Mouse (Mus musculus): ENCODE results near the gene Ndufb7. TPM values are rescaled to one million over a fixed set of nuclear protein-coding genes. Genes with fewer than 3 reads are reported as not detected.
A peak's percentile ranks its signal among the peaks of the same experiment; 100 is the strongest.
"Not testable (repeated sequence)": the region's sequence is repeated elsewhere in the genome, so short reads cannot be mapped to it uniquely, and the experiment has no call there.

Gene Ndufb7
- polyA plus RNA-seq (2015; fragmentation: Nextera tagmentation; extraction: Ambion mirVana) = 304 and 312 TPM in 2 replicates

DNA sequence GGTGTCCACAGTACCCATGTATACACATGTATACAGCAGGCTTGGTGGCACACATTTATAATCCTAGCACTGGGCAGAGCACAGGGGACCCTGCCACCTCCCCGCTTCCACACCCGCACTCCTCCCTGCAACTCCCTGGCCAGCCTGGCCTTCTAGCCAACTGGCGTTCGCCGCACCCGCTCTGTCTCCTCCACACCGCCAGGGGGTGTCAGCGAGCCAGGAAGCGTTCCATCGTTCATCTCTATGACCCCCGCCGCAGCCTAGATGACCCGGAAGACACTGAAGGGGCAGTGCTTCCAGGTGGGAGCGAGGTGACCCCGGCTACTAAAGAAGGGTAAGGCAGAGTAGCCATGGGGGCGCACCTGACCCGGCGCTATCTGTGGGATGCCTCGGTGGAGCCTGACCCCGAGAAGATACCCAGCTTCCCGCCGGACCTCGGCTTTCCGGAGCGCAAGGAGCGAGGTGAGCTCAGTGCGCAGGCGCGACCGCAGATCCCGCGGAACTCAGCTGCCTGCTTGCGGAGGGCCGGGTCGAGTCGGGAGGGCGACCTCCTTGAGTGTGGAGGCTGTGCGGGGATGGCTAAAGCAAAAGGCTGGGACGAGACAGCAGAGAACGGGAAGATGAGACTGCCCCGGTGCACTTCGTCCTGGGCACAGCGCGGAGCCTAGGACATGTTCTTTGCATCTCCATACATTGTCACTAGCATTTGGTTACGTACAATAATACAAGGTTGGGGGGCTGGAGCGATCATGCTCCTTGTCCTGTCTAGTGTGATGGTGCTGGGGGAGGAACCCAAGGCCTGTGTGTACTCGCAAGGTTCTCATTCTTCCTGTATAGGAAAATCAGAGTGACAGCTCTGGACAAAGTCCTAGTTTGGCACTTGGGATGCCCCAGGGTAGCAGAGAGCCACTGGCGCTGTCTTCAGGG, at the start of gene Ndufb7:
Gene Ndufb7, plus strand, starts transcription at position 203 of the 927 bp plus-strand sequence.
- Histone ChIP-seq H3K4me3 (peak within 1 kb of the TSS; percentile 79), H3K27ac (peak within 1 kb of the TSS; percentile 73), H3K9me3 (no peaks in the 10 kb centered on the region), H3K4me1 (peaks cover 13% of the 10 kb centered on the region), H3K27me3 (no peaks in the 10 kb centered on the region), H3K4me2 (peak within 1 kb of the TSS; percentile 93), H3K36me3 (peaks cover 23% of the 10 kb centered on the region), H3K9ac (peak within 1 kb of the TSS; percentile 84)
- peak; percentile 69 for ATAC-seq (ENCODE audit: insufficient number of reproducible peaks, insufficient read depth, low FRiP score, low TSS enrichment, low read depth)
- under 1% methylated on average over 48 of the region's 48 CpGs for WGBS

DNA sequence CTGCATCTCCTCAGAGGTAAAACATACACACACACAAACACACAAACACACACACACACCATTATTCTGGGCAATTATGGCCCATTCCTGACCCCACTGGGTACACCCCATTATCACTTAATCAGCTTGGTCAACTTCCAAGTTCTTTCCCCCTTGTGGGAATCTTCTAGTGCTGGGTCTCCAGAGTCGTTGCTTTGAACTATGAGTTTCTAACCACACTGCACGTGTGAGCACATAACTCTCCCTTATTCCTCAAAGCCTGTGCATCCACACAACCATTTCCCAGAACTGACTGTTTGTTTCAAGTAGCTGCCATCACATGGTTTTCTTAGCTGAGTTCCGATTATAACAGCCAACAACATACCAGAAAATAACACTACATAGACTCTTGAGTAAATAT, 46.0 kb upstream of the Ndufb7 start:
- no peak overlapping the region for H3K27ac ChIP-seq
- no peaks in the 10 kb centered on the region for H3K36me3 ChIP-seq
- H3K9ac ChIP-seq = no peak overlapping the region
- 71% methylated on average over 3 of the region's 3 CpGs for WGBS
- no peaks in the 10 kb centered on the region for H3K27me3 ChIP-seq
- no peaks in the 10 kb centered on the region for H3K4me1 ChIP-seq
- H3K9me3 ChIP-seq = peaks cover 7% of the 10 kb centered on the region; the same call in 1 of the 2 replicates
- ATAC-seq (ENCODE audit: insufficient number of reproducible peaks, insufficient read depth, low FRiP score, low TSS enrichment, low read depth) = no peak
- H3K4me2 ChIP-seq = no peak overlapping the region
- H3K4me3 ChIP-seq = no peak overlapping the region

DNA sequence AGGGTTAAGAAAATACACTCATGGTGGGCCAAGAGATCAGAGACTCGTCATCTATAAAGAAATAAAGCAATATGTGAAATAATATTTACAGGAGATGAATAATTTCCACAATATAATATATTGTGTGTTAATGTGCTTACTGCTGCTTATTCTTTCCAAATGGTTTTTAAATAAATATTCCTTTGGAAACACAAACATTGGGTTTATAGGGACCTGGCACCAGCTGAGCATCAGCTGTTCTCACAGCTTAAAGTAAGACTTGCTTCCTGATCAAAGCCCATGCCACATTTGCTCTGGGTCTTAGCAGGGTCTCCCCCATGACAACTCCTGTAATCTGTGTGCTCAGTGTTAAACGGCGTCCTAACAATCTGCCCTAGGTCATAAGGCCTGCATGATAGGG, 45.6 kb upstream of the Ndufb7 start:
- not testable (repeated sequence) for H3K9me3 ChIP-seq; H3K27me3 ChIP-seq; H3K27ac ChIP-seq; H3K4me3 ChIP-seq; H3K4me2 ChIP-seq; H3K36me3 ChIP-seq; ATAC-seq (ENCODE audit: insufficient number of reproducible peaks, insufficient read depth, low FRiP score, low TSS enrichment, low read depth); H3K9ac ChIP-seq; H3K4me1 ChIP-seq
- 70% methylated on average over 3 of the region's 3 CpGs for WGBS

DNA sequence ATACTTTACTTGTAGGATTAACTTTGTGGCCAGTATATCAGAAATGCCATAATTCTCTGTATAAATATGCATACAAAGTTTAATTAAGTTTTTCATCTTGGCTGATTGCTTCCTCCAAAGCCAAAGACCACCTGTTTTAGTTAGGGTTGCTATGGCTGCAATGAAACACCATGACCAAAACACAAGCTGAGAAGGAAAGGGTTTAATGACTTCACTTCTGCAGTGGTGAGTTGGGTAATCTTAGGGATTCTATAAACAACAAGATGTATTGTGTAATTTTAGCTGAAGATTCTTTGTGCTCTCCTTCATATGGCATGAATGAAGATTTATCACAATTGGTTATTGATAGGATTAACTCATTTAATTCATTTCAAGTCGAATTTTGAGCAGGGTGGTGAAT, 45.2 kb upstream of the Ndufb7 start:
- no peak overlapping the region for H3K4me3 ChIP-seq
- no peaks in the 10 kb centered on the region for H3K36me3 ChIP-seq
- H3K9ac ChIP-seq = no peak overlapping the region
- WGBS = 22% methylated on average over 1 of the region's 1 CpGs
- H3K4me2 ChIP-seq = no peak overlapping the region
- H3K9me3 ChIP-seq = peaks cover 7% of the 10 kb centered on the region; the same call in 1 of the 2 replicates
- no peaks in the 10 kb centered on the region for H3K4me1 ChIP-seq
- H3K27me3 ChIP-seq = no peaks in the 10 kb centered on the region
- H3K27ac ChIP-seq = no peak overlapping the region
- no peak for ATAC-seq (ENCODE audit: insufficient number of reproducible peaks, insufficient read depth, low FRiP score, low TSS enrichment, low read depth)

DNA sequence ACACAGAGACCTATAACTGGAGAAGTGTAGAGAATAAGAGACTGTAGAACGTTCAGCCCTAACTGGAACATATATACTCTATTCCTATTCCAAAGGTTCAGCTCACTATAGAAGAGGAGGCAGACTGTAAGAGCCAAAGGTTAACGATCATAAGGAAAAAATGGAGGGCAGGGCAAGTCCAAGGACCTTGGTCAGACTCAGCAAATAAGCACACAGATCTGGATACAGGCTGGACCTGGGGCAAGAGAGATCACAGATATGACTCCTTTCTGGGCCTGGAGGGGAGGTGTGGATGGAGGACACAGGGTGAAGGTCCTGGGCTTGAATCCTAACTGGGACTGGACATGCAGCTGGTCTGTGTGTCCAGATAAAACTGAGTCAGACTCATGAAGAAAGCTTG, 31.7 kb upstream of the Ndufb7 start:
- 82% methylated on average over 2 of the region's 2 CpGs for WGBS
- H3K4me3 ChIP-seq = no peak overlapping the region
- no peaks in the 10 kb centered on the region for H3K27me3 ChIP-seq
- no peak overlapping the region for H3K4me2 ChIP-seq
- no peaks in the 10 kb centered on the region for H3K4me1 ChIP-seq
- H3K9me3 ChIP-seq = no peaks in the 10 kb centered on the region
- no peaks in the 10 kb centered on the region for H3K36me3 ChIP-seq
- H3K9ac ChIP-seq = no peak overlapping the region
- no peak for ATAC-seq (ENCODE audit: insufficient number of reproducible peaks, insufficient read depth, low FRiP score, low TSS enrichment, low read depth)
- H3K27ac ChIP-seq = no peak overlapping the region

DNA sequence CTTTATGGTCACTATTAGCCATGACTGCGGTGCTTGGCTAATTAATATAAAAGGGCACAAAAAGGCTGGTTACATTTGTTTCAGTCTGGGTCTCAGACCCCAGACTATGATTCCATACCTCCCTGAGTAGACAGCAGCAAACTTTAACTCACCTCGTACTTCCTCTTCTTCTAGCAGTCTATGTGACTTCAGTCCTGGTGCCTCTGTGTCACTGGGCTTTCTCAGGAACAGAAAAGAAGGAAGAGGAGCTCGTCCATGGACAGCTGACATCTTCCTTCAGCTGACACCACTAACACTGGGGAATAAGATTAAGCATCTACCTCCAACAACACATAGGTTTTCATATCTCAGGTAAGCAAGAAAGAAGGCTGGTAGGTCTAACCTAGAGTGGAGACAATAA, 30.7 kb upstream of the Ndufb7 start, which contains the start of gene Olfr370:
Gene Olfr370, plus strand, starts transcription at position 45 of the 400 bp plus-strand sequence.
- H3K4me1 ChIP-seq = no peaks in the 10 kb centered on the region
- ATAC-seq (ENCODE audit: insufficient number of reproducible peaks, insufficient read depth, low FRiP score, low TSS enrichment, low read depth) = no peak
- 79% methylated on average over 3 of the region's 3 CpGs for WGBS
- H3K36me3 ChIP-seq = no peaks in the 10 kb centered on the region
- H3K9me3 ChIP-seq = no peaks in the 10 kb centered on the region
- H3K27ac ChIP-seq = no peak within 1 kb of the TSS
- no peaks in the 10 kb centered on the region for H3K27me3 ChIP-seq
- H3K4me2 ChIP-seq = no peak within 1 kb of the TSS
- no peak within 1 kb of the TSS for H3K9ac ChIP-seq
- no peak within 1 kb of the TSS for H3K4me3 ChIP-seq

DNA sequence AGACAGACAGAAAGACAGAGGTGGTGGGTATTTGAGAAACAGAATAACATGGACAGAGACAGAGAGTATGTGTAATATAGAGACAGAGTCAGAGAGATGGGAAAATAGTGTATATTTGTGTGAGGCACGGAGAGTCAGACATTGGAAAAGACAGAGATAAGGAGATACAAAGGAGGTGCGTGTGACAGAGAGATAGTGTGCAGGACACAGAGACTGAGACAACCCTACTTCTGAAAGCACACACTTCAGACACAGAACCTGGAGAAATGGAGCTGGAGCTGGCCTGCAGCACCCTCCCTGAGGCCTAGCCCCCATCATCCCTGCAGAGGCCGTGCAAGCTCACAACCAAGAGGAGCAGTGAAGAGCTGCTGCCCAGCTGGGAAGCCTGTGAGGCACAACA, 3.8 kb upstream of the Ndufb7 start:
- no peak overlapping the region for H3K4me2 ChIP-seq
- WGBS = 80% methylated on average over 3 of the region's 3 CpGs
- no peak overlapping the region for H3K27ac ChIP-seq
- H3K4me1 ChIP-seq = peaks cover 6% of the 10 kb centered on the region
- ATAC-seq (ENCODE audit: insufficient number of reproducible peaks, insufficient read depth, low FRiP score, low TSS enrichment, low read depth) = no peak
- H3K36me3 ChIP-seq = no peaks in the 10 kb centered on the region
- H3K9ac ChIP-seq = no peak overlapping the region
- no peaks in the 10 kb centered on the region for H3K9me3 ChIP-seq
- no peaks in the 10 kb centered on the region for H3K27me3 ChIP-seq
- no peak overlapping the region for H3K4me3 ChIP-seq

DNA sequence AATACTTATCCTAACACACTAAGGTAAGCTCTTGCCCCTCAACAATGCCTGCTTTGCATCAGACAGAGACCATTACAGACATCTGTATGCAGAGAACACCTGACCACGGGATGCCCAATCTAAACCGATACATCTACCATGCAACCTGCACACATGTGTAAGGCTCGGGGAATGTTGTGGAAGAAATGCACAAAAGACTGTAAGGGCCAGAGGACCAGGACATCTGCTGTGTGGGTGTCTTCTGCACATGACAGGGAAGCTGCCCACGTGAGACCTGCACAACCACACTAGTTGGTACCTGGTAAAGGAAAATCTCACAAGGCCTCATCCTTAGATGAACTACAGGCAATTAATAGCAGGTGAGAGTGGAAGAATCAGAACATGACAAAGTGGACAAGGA, 3.2 kb upstream of the Ndufb7 start:
- no peaks in the 10 kb centered on the region for H3K27me3 ChIP-seq
- no peaks in the 10 kb centered on the region for H3K36me3 ChIP-seq
- ATAC-seq (ENCODE audit: insufficient number of reproducible peaks, insufficient read depth, low FRiP score, low TSS enrichment, low read depth) = no peak
- H3K4me1 ChIP-seq = peaks cover 12% of the 10 kb centered on the region
- no peaks in the 10 kb centered on the region for H3K9me3 ChIP-seq
- no peak overlapping the region for H3K4me3 ChIP-seq
- no peak overlapping the region for H3K9ac ChIP-seq
- 72% methylated on average over 4 of the region's 4 CpGs for WGBS
- no peak overlapping the region for H3K4me2 ChIP-seq
- no peak overlapping the region for H3K27ac ChIP-seq

DNA sequence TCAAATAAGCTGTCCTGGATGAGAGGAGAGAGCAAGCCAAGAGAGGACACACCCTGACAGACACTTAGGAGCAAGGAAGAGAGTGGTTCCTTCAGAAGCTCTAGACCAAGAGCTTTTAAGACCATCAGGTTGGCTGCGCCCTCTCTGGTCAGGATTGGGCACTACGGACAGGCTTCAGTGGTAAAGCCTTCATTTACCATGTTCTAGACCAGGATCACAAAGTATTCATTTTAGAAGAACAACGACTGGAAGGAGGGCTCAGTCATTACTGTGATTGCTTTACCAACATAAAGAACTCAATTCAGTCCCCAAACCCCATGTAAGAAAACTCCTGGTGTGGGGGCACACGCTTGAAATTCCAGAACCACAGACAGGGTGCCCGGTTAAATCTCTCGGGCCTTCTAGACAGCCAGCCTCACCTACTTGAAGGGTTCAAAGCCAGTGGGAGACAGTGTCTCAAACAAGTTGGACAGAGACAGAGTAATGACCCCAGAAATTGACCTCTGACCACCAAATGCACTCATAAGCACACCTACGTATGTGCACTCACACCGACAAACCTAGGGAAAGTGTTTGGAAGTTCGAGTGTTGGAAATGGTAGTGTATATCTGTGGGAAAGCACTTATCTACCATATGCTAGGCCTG, 618 bp upstream of the Ndufb7 start:
- 75% methylated on average over 9 of the region's 9 CpGs for WGBS
- peaks cover 15% of the 10 kb centered on the region for H3K36me3 ChIP-seq
- H3K4me2 ChIP-seq = peak overlapping the region; percentile 93
- H3K9ac ChIP-seq = no peak overlapping the region
- no peak for ATAC-seq (ENCODE audit: insufficient number of reproducible peaks, insufficient read depth, low FRiP score, low TSS enrichment, low read depth)
- H3K9me3 ChIP-seq = no peaks in the 10 kb centered on the region
- no peaks in the 10 kb centered on the region for H3K27me3 ChIP-seq
- peaks cover 13% of the 10 kb centered on the region for H3K4me1 ChIP-seq
- H3K4me3 ChIP-seq = 0 out of 2 replicates have a peak overlapping the region, but pooled peaks have one; percentile 79
- H3K27ac ChIP-seq = no peak overlapping the region

DNA sequence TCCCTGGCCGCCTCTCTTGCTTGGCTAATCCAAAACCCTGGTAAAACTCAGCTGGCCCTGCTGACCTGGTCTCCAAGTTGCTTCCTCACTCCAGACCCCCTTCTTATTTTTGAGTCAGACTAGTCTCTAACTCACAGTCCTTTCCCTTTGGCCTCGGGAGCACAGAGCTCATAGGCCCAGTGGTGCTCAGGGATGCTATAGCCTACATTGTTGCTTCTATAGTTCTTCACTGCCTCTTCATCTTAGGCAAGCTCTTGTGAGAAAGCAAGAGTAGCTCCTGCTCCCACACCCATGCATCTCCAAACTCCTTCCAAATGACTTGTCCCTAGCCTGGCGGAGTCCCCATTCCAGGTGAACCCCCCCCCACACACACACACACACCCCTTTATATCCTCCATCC, 1.2 kb downstream of the Ndufb7 start:
- no peaks in the 10 kb centered on the region for H3K27me3 ChIP-seq

DNA sequence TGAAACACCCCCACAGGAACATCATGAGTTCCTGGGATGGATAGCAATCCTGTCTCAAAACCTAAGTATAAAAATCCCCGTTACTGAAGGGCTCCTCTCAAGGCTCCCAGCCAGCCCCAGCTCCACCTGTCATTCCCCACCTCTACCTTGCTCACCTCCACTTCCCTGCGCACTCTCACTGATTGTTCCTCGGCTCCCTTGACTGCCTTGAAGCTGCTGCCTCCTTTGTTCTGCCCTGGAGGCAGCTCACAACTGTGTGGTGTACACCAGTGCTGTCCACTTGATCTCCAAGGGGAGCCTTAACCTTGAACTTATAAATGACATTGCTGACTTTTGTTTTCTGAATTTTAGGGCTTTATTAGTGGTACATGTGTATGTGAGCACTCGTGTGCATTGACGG, 1.7 kb downstream of the Ndufb7 start:
- ATAC-seq (ENCODE audit: insufficient number of reproducible peaks, insufficient read depth, low FRiP score, low TSS enrichment, low read depth) = no peak
- peak overlapping the region; percentile 93 for H3K4me2 ChIP-seq
- peak overlapping the region; percentile 84 for H3K9ac ChIP-seq
- WGBS = 59% methylated on average over 5 of the region's 5 CpGs
- peaks cover 37% of the 10 kb centered on the region for H3K36me3 ChIP-seq
- peaks cover 13% of the 10 kb centered on the region for H3K4me1 ChIP-seq
- H3K27ac ChIP-seq = no peak overlapping the region
- no peaks in the 10 kb centered on the region for H3K9me3 ChIP-seq
- H3K4me3 ChIP-seq = peak overlapping the region; percentile 79; the same call in 1 of the 2 replicates
- no peaks in the 10 kb centered on the region for H3K27me3 ChIP-seq

More for the DNA sequence above, 1.2 kb downstream of the Ndufb7 start:
- H3K9ac ChIP-seq = peak overlapping the region; percentile 84
- H3K27ac ChIP-seq = no peak overlapping the region
- no peaks in the 10 kb centered on the region for H3K9me3 ChIP-seq
- peak overlapping the region; percentile 79 for H3K4me3 ChIP-seq
- H3K4me2 ChIP-seq = peak overlapping the region; percentile 93
- H3K4me1 ChIP-seq = peaks cover 13% of the 10 kb centered on the region
- no peak for ATAC-seq (ENCODE audit: insufficient number of reproducible peaks, insufficient read depth, low FRiP score, low TSS enrichment, low read depth)
- H3K36me3 ChIP-seq = peaks cover 32% of the 10 kb centered on the region
- 50% methylated on average over 3 of the region's 3 CpGs for WGBS

Measured in embryonic facial prominence, embryonic 13.5 days (tissue).